Mouse (Mus musculus): ENCODE results near the gene Rdh16.

DNA sequence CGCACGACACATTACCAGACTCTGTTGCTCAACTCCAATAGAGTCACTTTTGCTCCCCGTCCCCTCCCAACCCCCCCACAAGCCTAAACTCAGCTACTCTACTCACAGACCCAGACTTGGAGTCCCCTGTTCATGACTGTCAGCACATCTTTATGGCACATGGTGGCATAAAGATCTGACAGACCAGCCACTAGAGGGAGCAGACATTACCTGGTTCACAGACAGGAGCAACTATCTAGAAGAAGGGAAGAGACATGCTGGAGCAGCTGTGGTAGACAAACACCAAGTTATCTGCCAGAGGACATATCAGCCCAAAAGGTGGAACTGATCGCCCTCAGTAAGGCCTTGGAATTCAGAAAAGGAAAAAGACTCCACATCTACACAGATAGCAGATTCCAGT is 71.5 kb downstream of the Rdh16 start:
- TF ChIP-seq CTCF (IDR thresholded peaks at IDR 0.05; ENCODE audit: low read depth, low read length) (peak; percentile 16), POLR2A (IDR thresholded peaks at IDR 0.05; ENCODE audit: insufficient read depth, low read length) (no peak), EP300 (IDR thresholded peaks at IDR 0.05; ENCODE audit: insufficient read depth, low read depth, low read length) (no peak)
